Mouse (Mus musculus): ENCODE measurements around the gene Gm28576. TPM values are rescaled to one million over a fixed set of nuclear protein-coding genes. Genes with fewer than 3 reads are reported as not detected.

Gm28576 gene
- not detected for polyA plus RNA-seq (2017; shearing (Covaris generic))

GRCm38 (mm10) chrY:7722641-7723040, at the start of gene Gm28576:
TSS of gene Gm28576 (plus strand) at chrY:7722941.

Other genes starting within 250 kb of the Gm28576 start
- not detected for gene Gm20826, start 84.5 kb upstream of the Gm28576 start, polyA plus RNA-seq (2017; shearing (Covaris generic))